Mouse (Mus musculus) ovary, adult 18-20 months (tissue): Measurements from ENCODE around the gene Rtn4.

Source experiments
- DNase-seq: peaks from one replicate; pipeline ENCODE4 v3.0.0; 2022; ENCODE audit warnings: low spot score, mixed read lengths

The Rtn4 gene

GRCm38 (mm10) chr11:29765063-29765462, 72.3 kb downstream of the Rtn4 start:
- no peak for DNase-seq

DNA sequence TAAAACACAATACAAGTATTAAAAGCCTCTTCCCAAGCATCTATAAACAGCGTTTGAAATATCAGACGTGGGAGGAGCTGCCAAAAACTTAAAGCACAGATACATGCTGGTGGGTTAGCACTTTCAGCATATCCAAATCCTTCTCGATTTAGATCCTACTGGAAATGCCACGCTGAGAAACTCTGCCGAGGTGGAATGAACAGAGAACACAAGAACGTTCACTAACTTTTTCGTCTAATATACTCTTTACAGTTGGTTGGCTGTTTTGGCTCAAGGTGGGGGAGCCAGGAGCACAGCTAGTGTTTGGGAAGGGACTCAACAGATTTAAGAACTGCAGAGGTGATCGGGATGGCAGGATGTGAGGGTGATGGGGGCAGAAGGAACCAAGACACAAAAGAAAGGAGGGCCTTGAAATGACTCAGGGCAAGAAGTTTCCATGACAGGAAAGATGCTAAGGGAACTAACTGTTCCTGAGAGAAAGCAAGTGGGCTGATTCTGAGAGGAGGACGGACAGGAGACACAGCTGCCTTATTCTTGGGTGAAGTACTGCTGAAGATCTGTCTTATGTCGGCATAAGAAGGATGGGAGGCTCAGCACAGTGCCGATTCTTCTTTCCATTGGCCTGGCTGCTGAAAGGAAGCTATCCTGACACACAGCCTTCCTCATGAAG, 73.7 kb downstream of the Rtn4 start:
- no peak for DNase-seq

GRCm38 (mm10) chr11:29768523-29768922, 75.8 kb downstream of the Rtn4 start:
- DNase-seq: no peak

GRCm38 (mm10) chr11:29770666-29771400, 78.1 kb downstream of the Rtn4 start:
- no peak for DNase-seq

DNA sequence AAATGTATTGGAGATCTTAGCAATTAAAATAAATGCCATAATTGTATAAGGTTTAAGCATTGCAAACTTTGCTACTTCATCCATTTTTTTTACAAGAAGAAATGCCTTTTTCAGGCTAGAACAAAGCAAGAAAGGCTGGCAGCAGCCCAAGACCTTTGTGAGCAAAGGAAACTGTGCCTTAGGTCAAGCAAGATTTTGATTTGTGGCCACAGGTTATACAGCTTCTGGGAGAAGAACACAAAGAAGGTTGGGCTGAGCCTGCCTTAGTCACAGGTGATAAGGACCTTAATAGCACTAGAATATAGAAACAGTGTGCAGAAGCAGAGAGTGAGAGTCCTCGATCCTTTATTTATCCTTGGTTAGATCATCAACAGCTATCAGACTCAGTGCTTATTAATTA, 79.5 kb downstream of the Rtn4 start:
- DNase-seq: no peak

GRCm38 (mm10) chr11:29774296-29774695, 81.5 kb downstream of the Rtn4 start:
- no peak for DNase-seq

- no peak for DNase-seq
These were observed 82.0 kb downstream of the Rtn4 start for GRCm38 (mm10) chr11:29774760-29775159.

- no peak for DNase-seq
These were observed 85.2 kb downstream of the Rtn4 start for GRCm38 (mm10) chr11:29777964-29778363.

GRCm38 (mm10) chr11:29778936-29779335, 86.2 kb downstream of the Rtn4 start:
- no peak for DNase-seq

GRCm38 (mm10) chr11:29779409-29780026, 86.8 kb downstream of the Rtn4 start:
- no peak for DNase-seq

DNA sequence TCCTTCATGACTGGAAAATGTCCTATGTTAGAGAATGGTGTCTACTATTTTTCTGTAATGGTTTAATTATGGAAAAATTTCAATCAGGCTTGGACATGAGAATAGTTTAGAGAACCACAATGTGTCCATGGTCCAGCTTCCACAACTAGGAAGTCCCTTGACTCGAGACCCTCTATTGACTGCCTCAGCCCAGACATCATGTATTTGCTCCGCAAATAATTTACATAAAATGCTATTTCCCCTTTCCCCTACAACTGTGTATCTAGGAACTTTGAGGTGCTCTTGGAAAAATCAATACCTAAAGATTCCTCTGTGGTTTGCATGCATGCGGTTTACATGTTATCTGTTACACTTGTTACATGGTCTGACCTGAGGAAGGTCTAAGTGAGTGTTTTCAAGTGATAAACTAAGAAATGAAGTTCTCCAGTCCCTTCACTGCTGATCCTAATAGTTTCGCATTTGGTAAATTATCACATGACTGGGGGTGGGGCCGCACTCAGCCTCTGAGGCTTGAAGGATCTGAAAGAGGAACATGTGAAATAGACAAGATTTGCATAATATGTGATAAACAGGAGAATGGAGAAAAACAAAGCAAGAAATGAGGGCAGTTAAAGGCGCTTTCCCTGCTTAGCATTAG, 94.0 kb downstream of the Rtn4 start:
- no peak for DNase-seq

DNA sequence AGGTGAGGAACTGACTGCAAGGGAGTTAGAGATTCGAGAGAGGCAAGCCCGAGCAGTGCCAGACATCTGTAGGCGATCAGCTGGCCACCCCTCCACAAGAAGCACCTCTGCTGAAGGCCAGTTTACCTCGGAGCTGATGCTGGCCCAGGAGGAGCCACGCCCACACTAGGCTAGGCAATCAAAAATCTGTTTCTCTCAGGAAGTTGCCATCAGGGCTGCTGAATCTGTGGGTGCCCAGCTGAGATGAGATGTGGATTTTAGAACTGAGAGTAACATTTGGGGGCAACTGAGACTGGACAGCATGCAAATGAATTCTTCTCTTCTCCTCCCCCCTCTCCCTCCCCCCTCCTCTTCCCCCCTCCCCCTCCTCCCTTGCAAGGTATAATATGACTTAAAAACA, 94.7 kb downstream of the Rtn4 start:
- no peak for DNase-seq

GRCm38 (mm10) chr11:29788499-29788898, 95.8 kb downstream of the Rtn4 start:
- DNase-seq: no peak

DNA sequence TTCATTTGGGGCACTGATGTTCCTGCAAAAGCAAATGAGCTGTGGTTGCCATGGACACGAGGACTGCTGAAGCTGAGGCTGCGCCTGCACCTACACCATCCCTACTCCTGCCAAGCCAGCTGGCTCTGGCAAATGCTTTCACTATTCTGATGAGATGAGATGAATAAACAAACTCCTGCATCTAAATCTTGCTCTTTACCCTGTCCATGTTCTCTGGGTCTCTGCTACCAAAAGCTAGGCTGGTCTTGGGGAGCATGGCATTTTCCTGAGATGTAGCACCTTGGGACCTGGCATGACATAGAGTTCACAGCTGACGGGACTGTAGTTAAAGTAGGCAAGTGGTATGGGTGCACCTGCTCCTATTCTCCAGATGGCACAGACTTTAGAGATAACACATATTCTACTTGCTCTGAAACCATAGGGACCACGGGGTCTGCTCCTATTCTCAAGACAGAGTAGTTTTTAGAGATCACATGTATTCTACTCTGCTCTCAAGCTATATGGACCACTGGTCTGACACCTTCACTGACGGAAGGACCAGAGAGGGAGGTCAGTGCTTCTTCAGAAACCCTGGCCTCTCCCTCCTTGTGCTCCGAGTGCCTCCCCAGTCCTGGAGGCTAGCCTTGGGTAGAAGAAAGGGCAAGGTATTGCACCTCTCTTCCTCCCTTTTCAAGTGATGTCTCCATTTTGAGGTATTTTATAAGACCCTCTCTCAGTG, 96.3 kb downstream of the Rtn4 start:
- no peak for DNase-seq

- DNase-seq: no peak
These were observed 98.0 kb downstream of the Rtn4 start for GRCm38 (mm10) chr11:29790796-29791195.
